Mouse (Mus musculus): ENCODE results near the gene Tenm4. TPM values are rescaled to one million over a fixed set of nuclear protein-coding genes. Genes with fewer than 3 reads are reported as not detected.

Gene Tenm4
- polyA plus RNA-seq, 1 experiment from 2014 or later = 45.8 TPM

DNA sequence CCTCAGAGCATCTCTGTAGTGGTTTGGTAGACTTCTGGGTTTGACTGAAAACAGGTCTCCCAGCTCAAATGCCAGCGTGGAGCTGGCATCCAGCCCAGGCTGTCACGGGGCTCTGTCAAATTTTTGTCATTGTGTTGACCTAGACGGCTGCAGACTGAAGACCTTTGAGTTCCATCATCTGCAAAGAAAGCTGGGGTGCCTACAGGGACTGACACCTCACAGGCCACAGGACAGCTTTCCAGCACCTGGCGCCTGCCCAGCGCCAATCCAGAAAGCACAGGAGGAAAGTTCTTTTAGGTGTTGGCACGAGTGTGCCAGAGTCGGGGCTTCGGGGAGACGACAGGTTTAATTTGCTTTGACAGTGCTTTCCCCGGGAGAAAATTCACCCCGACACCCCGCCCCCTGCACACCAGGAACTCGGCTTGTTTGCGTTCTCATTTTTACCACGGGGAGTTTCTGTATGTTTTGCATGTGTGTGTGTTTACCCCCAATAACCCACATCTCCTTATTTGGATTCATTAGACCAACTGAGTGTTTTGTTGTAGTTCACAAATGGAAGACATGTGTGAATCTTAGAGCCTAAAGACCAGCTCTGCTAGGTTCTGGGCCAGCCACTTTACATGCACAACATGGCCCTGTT, 594.4 kb downstream of the Tenm4 start:
- WGBS = 52% methylated on average over 15 of the region's 15 CpGs
- Histone ChIP-seq H3K9ac (replicated peaks) (no peak overlapping the region), H3K36me3 (peaks cover 34% of the 10 kb centered on the region), H3K27ac (peak overlapping the region; percentile 31; the same call in 1 of the 2 replicates), H3K4me2 (no peak overlapping the region; the same call in 1 of the 2 replicates), H3K9me3 (peaks cover 3% of the 10 kb centered on the region; the same call in 1 of the 2 replicates), H3K27me3 (no peaks in the 10 kb centered on the region), H3K4me3 (replicated peaks) (no peak overlapping the region), H3K4me1 (replicated peaks) (peaks cover 16% of the 10 kb centered on the region)
- no peak for ATAC-seq (ENCODE audit: insufficient number of reproducible peaks, insufficient read depth, low FRiP score, low TSS enrichment, low read depth)

DNA sequence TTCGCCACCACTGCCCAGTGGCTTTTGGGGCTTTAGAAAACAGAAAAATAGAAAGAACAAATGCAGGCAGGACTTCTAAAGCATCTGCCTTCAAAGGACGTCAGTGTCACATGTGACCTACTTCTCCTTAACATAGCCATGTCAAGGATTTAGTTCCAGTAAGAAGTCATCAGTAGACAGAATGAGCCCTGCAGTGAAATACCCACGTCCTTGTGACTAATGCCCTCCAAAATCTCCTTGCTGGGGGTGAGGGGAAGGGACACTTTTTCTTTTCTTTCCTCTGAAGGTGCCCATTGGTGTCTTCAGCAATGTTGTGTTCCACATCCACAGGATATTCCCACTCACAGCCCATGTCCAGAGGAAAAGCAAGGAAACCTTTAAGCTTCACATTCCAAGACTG, 596.0 kb downstream of the Tenm4 start:
- no peak for ATAC-seq (ENCODE audit: insufficient number of reproducible peaks, insufficient read depth, low FRiP score, low TSS enrichment, low read depth)
- no peak overlapping the region for H3K4me2 ChIP-seq
- 86% methylated on average over 3 of the region's 3 CpGs for WGBS
- no peak overlapping the region for H3K9ac ChIP-seq (replicated peaks)
- H3K4me3 ChIP-seq (replicated peaks) = no peak overlapping the region
- no peaks in the 10 kb centered on the region for H3K27me3 ChIP-seq
- peaks cover 14% of the 10 kb centered on the region for H3K4me1 ChIP-seq (replicated peaks)
- H3K9me3 ChIP-seq = peaks cover 3% of the 10 kb centered on the region; the same call in 1 of the 2 replicates
- no peak overlapping the region for H3K27ac ChIP-seq
- H3K36me3 ChIP-seq = peaks cover 39% of the 10 kb centered on the region

DNA sequence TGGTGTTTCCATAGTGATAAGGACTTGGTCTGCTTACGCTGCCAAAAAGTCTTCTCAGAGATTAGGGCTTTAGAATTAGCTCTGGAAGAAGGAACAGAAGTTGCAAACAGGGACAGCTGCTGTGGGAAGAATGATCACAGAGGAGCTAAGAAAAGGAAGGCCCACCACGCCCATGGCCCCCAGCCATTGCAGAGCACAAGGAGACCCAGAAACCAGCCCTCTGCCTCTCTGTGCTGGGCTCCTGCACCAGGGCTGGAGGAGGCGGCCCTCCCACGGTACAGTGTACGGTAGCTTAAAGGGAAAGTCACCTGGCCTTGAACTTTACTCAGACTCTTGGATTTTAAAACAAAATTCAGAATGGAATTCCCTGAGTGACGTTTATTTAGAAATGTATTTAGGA, 597.7 kb downstream of the Tenm4 start:
- H3K9ac ChIP-seq (replicated peaks) = no peak overlapping the region
- no peak overlapping the region for H3K4me3 ChIP-seq (replicated peaks)
- H3K4me2 ChIP-seq = no peak overlapping the region
- WGBS = 92% methylated on average over 6 of the region's 6 CpGs
- H3K27ac ChIP-seq = no peak overlapping the region
- peaks cover 23% of the 10 kb centered on the region for H3K4me1 ChIP-seq (replicated peaks)
- peaks cover 3% of the 10 kb centered on the region; the same call in 1 of the 2 replicates for H3K27me3 ChIP-seq
- H3K36me3 ChIP-seq = peaks cover 46% of the 10 kb centered on the region
- peaks cover 3% of the 10 kb centered on the region; the same call in 1 of the 2 replicates for H3K9me3 ChIP-seq
- ATAC-seq (ENCODE audit: insufficient number of reproducible peaks, insufficient read depth, low FRiP score, low TSS enrichment, low read depth) = no peak

DNA sequence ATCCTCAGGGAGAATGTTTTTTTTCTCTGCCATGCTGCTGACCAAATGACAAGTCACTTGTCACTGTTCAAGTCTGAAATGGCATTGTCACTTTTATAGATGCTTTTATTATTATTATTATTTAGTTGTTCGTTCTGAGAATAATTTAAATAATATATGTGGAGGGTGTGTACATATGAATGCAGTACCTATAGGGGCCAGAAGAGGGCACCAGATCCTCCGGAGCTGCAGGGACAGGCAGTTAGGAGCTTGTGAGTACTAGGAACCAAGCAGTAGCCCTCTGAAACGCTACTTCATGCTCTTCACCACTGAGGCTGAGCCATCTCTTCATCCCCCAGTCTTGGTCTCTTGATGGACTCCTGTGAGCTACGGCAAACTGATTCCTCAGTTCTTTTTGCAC, 598.7 kb downstream of the Tenm4 start:
- ATAC-seq (ENCODE audit: insufficient number of reproducible peaks, insufficient read depth, low FRiP score, low TSS enrichment, low read depth) = no peak
- Histone ChIP-seq H3K4me3 (replicated peaks) (no peak overlapping the region), H3K4me2 (no peak overlapping the region), H3K36me3 (peaks cover 46% of the 10 kb centered on the region), H3K9ac (replicated peaks) (no peak overlapping the region), H3K4me1 (replicated peaks) (peaks cover 31% of the 10 kb centered on the region), H3K27ac (no peak overlapping the region), H3K27me3 (peaks cover 6% of the 10 kb centered on the region; the same call in 1 of the 2 replicates), H3K9me3 (peaks cover 3% of the 10 kb centered on the region; the same call in 1 of the 2 replicates)
- 65% methylated on average over 4 of the region's 4 CpGs for WGBS

DNA sequence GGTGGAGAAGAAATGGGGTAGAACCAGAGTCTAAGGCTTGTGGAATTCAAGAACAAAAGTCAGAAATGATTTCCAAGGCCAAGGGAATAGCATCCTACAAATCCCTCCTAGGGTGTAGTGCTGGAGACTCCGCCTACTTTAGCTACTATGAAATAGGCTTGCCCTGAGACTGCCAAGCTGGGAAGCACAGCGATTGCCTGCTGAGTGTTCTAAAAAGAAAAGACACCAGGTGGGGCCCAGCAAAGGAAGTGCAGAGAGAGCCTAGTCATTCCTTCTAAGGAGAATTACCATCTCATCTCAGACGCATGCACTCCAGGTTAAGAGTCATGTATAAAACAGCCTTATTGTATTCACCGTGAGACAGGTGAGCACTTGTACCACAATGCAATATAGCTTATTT, 601.9 kb downstream of the Tenm4 start:
- peaks cover 44% of the 10 kb centered on the region for H3K36me3 ChIP-seq
- peaks cover 8% of the 10 kb centered on the region for H3K27me3 ChIP-seq
- H3K4me2 ChIP-seq = no peak overlapping the region
- no peak for ATAC-seq (ENCODE audit: insufficient number of reproducible peaks, insufficient read depth, low FRiP score, low TSS enrichment, low read depth)
- H3K27ac ChIP-seq = peak overlapping the region; percentile 90; the same call in 1 of the 2 replicates
- peaks cover 38% of the 10 kb centered on the region for H3K4me1 ChIP-seq (replicated peaks)
- peaks cover 7% of the 10 kb centered on the region; the same call in 1 of the 2 replicates for H3K9me3 ChIP-seq
- no peak overlapping the region for H3K4me3 ChIP-seq (replicated peaks)
- H3K9ac ChIP-seq (replicated peaks) = no peak overlapping the region
- WGBS = 68% methylated on average over 4 of the region's 4 CpGs

DNA sequence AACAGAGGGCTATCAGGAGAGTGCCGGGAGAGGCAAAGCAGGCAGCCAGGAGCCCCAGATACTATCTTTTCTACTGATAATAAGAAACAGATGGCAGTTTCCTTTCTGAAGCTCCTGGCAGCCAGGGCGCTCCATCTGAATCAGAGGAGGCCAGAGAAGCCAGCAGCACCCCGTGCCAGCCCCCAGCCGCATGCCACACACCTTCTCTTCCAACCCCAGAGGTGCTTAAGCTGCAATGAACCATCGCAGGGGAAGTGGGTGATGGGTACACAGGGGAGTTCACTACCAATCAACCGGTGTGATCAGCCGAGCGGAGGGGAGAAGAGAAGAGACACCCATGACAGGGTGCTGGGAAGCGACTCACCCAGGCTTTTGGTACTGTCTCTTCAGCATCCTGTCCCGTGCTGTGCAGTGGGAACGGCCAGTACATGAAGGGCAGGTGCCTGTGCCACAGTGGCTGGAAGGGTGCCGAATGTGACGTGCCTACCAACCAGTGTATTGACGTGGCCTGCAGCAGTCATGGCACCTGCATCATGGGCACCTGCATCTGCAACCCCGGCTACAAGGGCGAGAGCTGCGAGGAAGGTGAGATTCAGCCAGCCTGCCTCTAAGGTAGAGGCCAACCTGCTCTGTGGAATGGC, 602.7 kb downstream of the Tenm4 start:
- ATAC-seq (ENCODE audit: insufficient number of reproducible peaks, insufficient read depth, low FRiP score, low TSS enrichment, low read depth) = no peak
- WGBS = 55% methylated on average over 17 of the region's 17 CpGs
- peaks cover 44% of the 10 kb centered on the region for H3K36me3 ChIP-seq
- H3K27me3 ChIP-seq = peaks cover 9% of the 10 kb centered on the region
- H3K4me3 ChIP-seq (replicated peaks) = no peak overlapping the region
- H3K4me1 ChIP-seq (replicated peaks) = peaks cover 44% of the 10 kb centered on the region
- peak overlapping the region; percentile 43; the same call in 1 of the 2 replicates for H3K4me2 ChIP-seq
- peak overlapping the region; percentile 90 for H3K27ac ChIP-seq
- H3K9me3 ChIP-seq = peaks cover 7% of the 10 kb centered on the region; the same call in 1 of the 2 replicates
- no peak overlapping the region for H3K9ac ChIP-seq (replicated peaks)

DNA sequence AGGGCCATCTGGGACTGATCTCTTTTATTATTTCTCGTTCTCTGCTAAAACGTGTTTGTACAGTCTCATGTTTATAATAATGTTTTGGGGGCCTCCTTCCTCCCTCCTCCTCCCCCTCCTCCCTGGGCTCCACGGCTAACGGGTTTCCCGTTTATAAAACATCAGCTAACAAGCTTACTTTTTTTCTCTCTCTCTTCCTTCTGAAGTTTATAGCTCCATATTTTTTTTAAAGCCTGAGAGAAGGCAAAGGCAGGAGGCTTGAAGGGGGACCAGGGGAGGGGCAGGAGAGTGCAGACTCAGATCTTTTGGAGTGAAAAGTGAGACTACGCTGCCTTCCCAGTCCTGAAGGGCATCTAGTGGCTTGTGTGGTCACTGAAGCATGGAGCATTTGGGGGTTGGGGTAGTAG, 604.0 kb downstream of the Tenm4 start:
- peak; percentile 72 for ATAC-seq (ENCODE audit: insufficient number of reproducible peaks, insufficient read depth, low FRiP score, low TSS enrichment, low read depth)
- WGBS = 7% methylated on average over 6 of the region's 6 CpGs
- Histone ChIP-seq H3K4me1 (replicated peaks) (peaks cover 52% of the 10 kb centered on the region), H3K27ac (peak overlapping the region; percentile 90), H3K4me2 (peak overlapping the region; percentile 43), H3K4me3 (replicated peaks) (no peak overlapping the region), H3K36me3 (peaks cover 33% of the 10 kb centered on the region), H3K27me3 (peaks cover 9% of the 10 kb centered on the region), H3K9ac (replicated peaks) (no peak overlapping the region), H3K9me3 (peaks cover 7% of the 10 kb centered on the region; the same call in 1 of the 2 replicates)

DNA sequence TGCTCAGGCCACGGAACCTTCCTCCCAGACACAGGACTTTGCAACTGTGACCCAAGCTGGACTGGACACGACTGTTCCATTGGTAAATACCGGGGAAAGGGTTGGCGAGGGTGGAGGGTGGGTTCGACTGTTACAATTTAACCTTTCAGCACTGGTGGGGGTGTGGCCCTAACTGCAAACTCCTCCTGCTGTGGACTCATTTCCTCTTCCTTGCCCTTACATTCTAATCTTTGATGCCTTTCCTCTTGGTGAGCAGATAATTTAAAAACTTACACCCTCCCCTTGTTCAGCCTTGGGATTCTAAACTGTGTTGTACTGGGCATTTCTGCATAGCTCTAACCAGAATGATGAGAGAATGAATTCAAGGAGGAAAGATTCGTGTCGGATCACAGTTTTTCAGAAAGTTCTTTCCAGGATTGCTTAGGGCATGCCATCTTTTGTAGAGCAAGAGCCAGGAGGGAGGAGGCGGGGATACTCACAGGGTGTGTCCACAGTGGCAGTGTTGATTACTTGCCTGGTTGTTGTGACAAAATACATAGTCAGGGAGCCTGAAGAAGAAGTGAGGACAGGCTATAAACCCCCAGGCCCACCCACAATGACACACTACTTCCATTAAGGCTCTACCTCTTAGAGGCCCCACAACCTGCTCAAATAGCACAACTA, 607.0 kb downstream of the Tenm4 start:
- 85% methylated on average over 8 of the region's 8 CpGs for WGBS
- H3K4me1 ChIP-seq (replicated peaks) = peaks cover 71% of the 10 kb centered on the region
- no peak overlapping the region for H3K9ac ChIP-seq (replicated peaks)
- peaks cover 15% of the 10 kb centered on the region for H3K27me3 ChIP-seq
- no peak overlapping the region for H3K4me2 ChIP-seq
- no peak for ATAC-seq (ENCODE audit: insufficient number of reproducible peaks, insufficient read depth, low FRiP score, low TSS enrichment, low read depth)
- H3K4me3 ChIP-seq (replicated peaks) = no peak overlapping the region
- peaks cover 7% of the 10 kb centered on the region; the same call in 1 of the 2 replicates for H3K9me3 ChIP-seq
- no peak overlapping the region for H3K27ac ChIP-seq
- peaks cover 29% of the 10 kb centered on the region for H3K36me3 ChIP-seq

DNA sequence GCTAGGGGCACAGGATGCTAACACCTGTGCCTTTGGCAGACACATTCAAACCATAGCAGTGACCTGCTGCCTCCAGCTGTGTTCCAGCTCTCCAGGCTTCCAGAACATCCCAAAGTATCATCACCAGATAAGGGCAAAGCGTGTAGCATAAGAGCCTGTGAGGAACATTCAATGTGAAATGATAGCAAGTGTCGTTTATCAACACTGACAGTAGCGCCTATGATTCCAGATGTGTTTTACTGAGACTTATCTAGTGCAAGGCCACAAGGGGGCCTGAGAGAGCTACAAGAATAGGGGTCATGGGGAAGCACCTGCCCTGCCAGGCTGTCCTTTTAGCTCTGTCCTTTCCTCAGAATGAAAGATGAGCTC, 607.5 kb downstream of the Tenm4 start:
- H3K27ac ChIP-seq = no peak overlapping the region
- no peak overlapping the region for H3K4me3 ChIP-seq (replicated peaks)
- no peak overlapping the region for H3K9ac ChIP-seq (replicated peaks)
- H3K36me3 ChIP-seq = peaks cover 29% of the 10 kb centered on the region
- H3K9me3 ChIP-seq = peaks cover 7% of the 10 kb centered on the region; the same call in 1 of the 2 replicates
- H3K27me3 ChIP-seq = peaks cover 13% of the 10 kb centered on the region
- no peak overlapping the region for H3K4me2 ChIP-seq
- WGBS = 78% methylated on average over 3 of the region's 3 CpGs
- H3K4me1 ChIP-seq (replicated peaks) = peaks cover 71% of the 10 kb centered on the region
- no peak for ATAC-seq (ENCODE audit: insufficient number of reproducible peaks, insufficient read depth, low FRiP score, low TSS enrichment, low read depth)

DNA sequence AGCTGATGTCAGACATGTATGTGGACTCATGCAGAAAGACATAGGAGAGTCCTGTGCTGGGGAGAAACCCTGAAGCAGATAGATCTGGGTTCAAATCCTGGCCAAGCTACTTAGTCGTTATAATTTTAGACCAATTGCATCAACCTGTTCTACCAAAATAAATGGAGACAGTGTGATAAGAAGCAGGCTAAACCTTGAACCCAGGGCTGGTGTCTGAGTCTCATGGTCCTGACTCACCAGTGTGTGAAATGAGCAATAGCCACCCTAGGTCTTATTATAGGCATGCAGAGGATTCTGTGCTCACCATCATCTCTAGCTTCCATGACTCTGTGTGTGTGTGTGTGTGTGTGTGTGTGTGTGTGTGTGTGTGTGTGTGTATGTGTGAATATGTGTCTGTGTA, 609.5 kb downstream of the Tenm4 start:
- Histone ChIP-seq H3K9ac (replicated peaks) (no peak overlapping the region), H3K36me3 (peaks cover 29% of the 10 kb centered on the region), H3K27me3 (peaks cover 9% of the 10 kb centered on the region), H3K4me3 (replicated peaks) (no peak overlapping the region), H3K4me2 (no peak overlapping the region), H3K9me3 (peaks cover 7% of the 10 kb centered on the region; the same call in 1 of the 2 replicates), H3K27ac (no peak overlapping the region), H3K4me1 (replicated peaks) (peaks cover 59% of the 10 kb centered on the region)
- ATAC-seq (ENCODE audit: insufficient number of reproducible peaks, insufficient read depth, low FRiP score, low TSS enrichment, low read depth) = no peak
- 94% methylated on average over 1 of the region's 1 CpGs for WGBS

DNA sequence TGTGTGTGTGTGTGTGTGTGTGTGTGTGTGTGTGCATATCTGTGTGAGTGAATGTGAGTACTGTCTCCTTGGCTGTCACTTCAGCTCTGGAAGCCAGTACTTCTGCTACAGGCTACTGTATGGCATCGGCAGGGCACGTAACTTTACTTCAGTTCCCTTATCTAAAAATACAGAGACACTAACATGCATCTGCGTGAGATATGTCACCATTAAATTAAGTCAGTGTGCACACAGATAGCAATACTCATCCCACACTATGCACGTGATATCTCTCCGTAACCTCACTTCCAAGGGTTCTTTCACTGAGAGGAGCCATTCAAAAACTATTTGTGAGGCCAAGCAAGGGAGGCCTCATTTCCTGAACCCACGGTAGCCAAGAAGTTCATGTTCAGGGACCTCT, 610.0 kb downstream of the Tenm4 start:
- Histone ChIP-seq H3K9me3 (peaks cover 7% of the 10 kb centered on the region; the same call in 1 of the 2 replicates), H3K27ac (no peak overlapping the region), H3K4me2 (no peak overlapping the region), H3K27me3 (peaks cover 9% of the 10 kb centered on the region), H3K36me3 (peaks cover 29% of the 10 kb centered on the region), H3K9ac (replicated peaks) (no peak overlapping the region), H3K4me1 (replicated peaks) (peaks cover 58% of the 10 kb centered on the region), H3K4me3 (replicated peaks) (no peak overlapping the region)
- no peak for ATAC-seq (ENCODE audit: insufficient number of reproducible peaks, insufficient read depth, low FRiP score, low TSS enrichment, low read depth)
- WGBS = 82% methylated on average over 6 of the region's 6 CpGs
